Mouse (Mus musculus) G1E (cell line): ENCODE measurements at regions not wholly inside any gene's neighbourhood (a gene's known extent, or its start where the extent isn't known, plus 50 kb on each side); places are given as distances from the start of the nearest gene placed in this dataset.

Source experiments
- CTCF ChIP-seq: IDR thresholded peaks from 2 replicates; pipeline ENCODE4 v1.5.1; 2012; ENCODE audit warnings: low read depth, low read length, inconsistent platforms, mixed read lengths
- GATA1 ChIP-seq: IDR thresholded peaks from 2 replicates; pipeline ENCODE4 v1.6.1; 2012; ENCODE audit warnings: borderline replicate concordance, low read length, inconsistent platforms, mixed read lengths
- GATA2 ChIP-seq: IDR thresholded peaks from 2 replicates; pipeline ENCODE4 v1.6.1; 2012; ENCODE audit warnings: low read depth, low read length, inconsistent platforms, borderline replicate concordance
- TAL1 ChIP-seq: conservative IDR thresholded peaks from 2 replicates; pipeline ENCODE4 v1.6.1; 2012; ENCODE audit warnings: low read depth, low read length, inconsistent platforms, mixed read lengths

- no peak for TF ChIP-seq CTCF
- no peak for TF ChIP-seq TAL1
- no peak for TF ChIP-seq GATA1
- no peak for TF ChIP-seq GATA2
Observed at GRCm38 (mm10) chr8:87311282-87311681, 161.1 kb downstream of the Cbln1 start.
